Mouse (Mus musculus) liver, embryonic 13.5 days (tissue): ENCODE measurements at regions not wholly inside any gene's neighbourhood (a gene's known extent, or its start where the extent isn't known, plus 50 kb on each side); places are given as distances from the start of the nearest gene placed in this dataset.

Experiments
- ATAC-seq: fragments of 200-750 bp; cut with Nextera tagmentation; 2 replicates; pipeline ENCODE4 v1.8.0; 2017; ENCODE audit warnings: low read depth, mild to moderate bottlenecking, moderate number of reproducible peaks, moderate library complexity
- DNase-seq: peaks from one replicate; pipeline ENCODE4 v3.0.0; 2022
- H3K27ac ChIP-seq: fragments of 300-500 bp; sonication (generic); 2 replicates; pipeline ENCODE4 v1.5.1; 2015; ENCODE audit warnings: moderate library complexity, mild to moderate bottlenecking, inconsistent platforms
- H3K27me3 ChIP-seq: fragments of 300-500 bp; sonication (generic); 2 replicates; pipeline ENCODE4 v1.6.1; 2015; ENCODE audit warnings: mild to moderate bottlenecking, inconsistent platforms
- H3K36me3 ChIP-seq: fragments of 300-500 bp; sonication (generic); 2 replicates; pipeline ENCODE4 v1.6.1; 2015; ENCODE audit warnings: mild to moderate bottlenecking, inconsistent platforms
- H3K4me1 ChIP-seq: fragments of 300-500 bp; sonication (generic); replicated peaks from 2 replicates; pipeline ENCODE4 v1.6.1; 2015; ENCODE audit warnings: inconsistent platforms
- H3K4me2 ChIP-seq: fragments of 300-500 bp; sonication (generic); 2 replicates; pipeline ENCODE4 v1.6.1; 2015; ENCODE audit warnings: inconsistent platforms, mild to moderate bottlenecking, moderate library complexity
- H3K4me3 ChIP-seq: fragments of 300-500 bp; sonication (generic); replicated peaks from 2 replicates; pipeline ENCODE4 v1.5.1; 2015; ENCODE audit warnings: mild to moderate bottlenecking, inconsistent platforms
- H3K9ac ChIP-seq: fragments of 300-500 bp; sonication (generic); 2 replicates; pipeline ENCODE4 v1.6.1; 2015; ENCODE audit warnings: mild to moderate bottlenecking, inconsistent platforms
- H3K9me3 ChIP-seq: fragments of 300-500 bp; sonication (generic); replicated peaks from 2 replicates; pipeline ENCODE4 v1.6.1; 2016; ENCODE audit warnings: inconsistent platforms
- WGBS: fragments of 180-500 bp; shearing (Covaris S2); methylation state at CpG from one replicate; pipeline ENCODE4 v1.1.7; 2015; ENCODE audit not compliant: insufficient replicate concordance; 5-methylcytosine and 5-hydroxymethylcytosine counted together

GRCm38 (mm10) chr2:138123331-138123730 is 133.0 kb upstream of the Btbd3 start:
- ATAC-seq (no peak), DNase-seq (no peak)
- H3K27me3 ChIP-seq: no peaks in the 10 kb centered on the region
- no peak overlapping the region for H3K9ac ChIP-seq
- 64% methylated on average over 5 of the region's 5 CpGs for WGBS
- no peak overlapping the region for H3K4me2 ChIP-seq
- H3K36me3 ChIP-seq: no peaks in the 10 kb centered on the region
- no peak overlapping the region for H3K4me3 ChIP-seq
- H3K27ac ChIP-seq: no peak overlapping the region
- H3K9me3 ChIP-seq: no peaks in the 10 kb centered on the region
- no peaks in the 10 kb centered on the region for H3K4me1 ChIP-seq

GRCm38 (mm10) chr2:138120868-138121267 is 135.5 kb upstream of the Btbd3 start:
- Histone ChIP-seq H3K27ac (no peak overlapping the region), H3K4me3 (no peak overlapping the region), H3K9ac (no peak overlapping the region), H3K4me2 (no peak overlapping the region), H3K36me3 (no peaks in the 10 kb centered on the region), H3K27me3 (no peaks in the 10 kb centered on the region), H3K4me1 (no peaks in the 10 kb centered on the region), H3K9me3 (no peaks in the 10 kb centered on the region)
- ATAC-seq (no peak), DNase-seq (no peak)
- WGBS: 50% methylated on average over 1 of the region's 1 CpGs

GRCm38 (mm10) chr2:138120131-138120530 is 136.2 kb upstream of the Btbd3 start:
- Histone ChIP-seq H3K9ac (no peak overlapping the region), H3K9me3 (no peaks in the 10 kb centered on the region), H3K27ac (no peak overlapping the region), H3K27me3 (no peaks in the 10 kb centered on the region), H3K36me3 (no peaks in the 10 kb centered on the region), H3K4me3 (no peak overlapping the region), H3K4me2 (no peak overlapping the region), H3K4me1 (no peaks in the 10 kb centered on the region)
- DNase-seq (no peak), ATAC-seq (no peak)
- 58% methylated on average over 2 of the region's 2 CpGs for WGBS

GRCm38 (mm10) chr2:138099777-138100176 is 156.6 kb upstream of the Btbd3 start:
- Histone ChIP-seq H3K9ac (no peak overlapping the region), H3K9me3 (no peaks in the 10 kb centered on the region), H3K27ac (no peak overlapping the region), H3K4me2 (no peak overlapping the region), H3K4me1 (no peaks in the 10 kb centered on the region), H3K4me3 (no peak overlapping the region), H3K36me3 (no peaks in the 10 kb centered on the region), H3K27me3 (no peaks in the 10 kb centered on the region)
- DNase-seq (no peak), ATAC-seq (no peak)
- WGBS: 60% methylated on average over 2 of the region's 2 CpGs

- no peak overlapping the region for H3K4me3 ChIP-seq
- no peaks in the 10 kb centered on the region for H3K36me3 ChIP-seq
- ATAC-seq (no peak), DNase-seq (no peak)
- no peaks in the 10 kb centered on the region for H3K27me3 ChIP-seq
- H3K9ac ChIP-seq: no peak overlapping the region
- no peak overlapping the region for H3K27ac ChIP-seq
- H3K4me1 ChIP-seq: no peaks in the 10 kb centered on the region
- no peak overlapping the region for H3K4me2 ChIP-seq
- no peaks in the 10 kb centered on the region for H3K9me3 ChIP-seq
- 62% methylated on average over 6 of the region's 6 CpGs for WGBS
Measured at GRCm38 (mm10) chr2:138085390-138085789, 171.0 kb upstream of the Btbd3 start.

GRCm38 (mm10) chr2:138084564-138085283 is 171.6 kb upstream of the Btbd3 start:
- 76% methylated on average over 6 of the region's 6 CpGs for WGBS
- Histone ChIP-seq H3K36me3 (no peaks in the 10 kb centered on the region), H3K9me3 (no peaks in the 10 kb centered on the region), H3K27ac (no peak overlapping the region), H3K4me3 (no peak overlapping the region), H3K27me3 (no peaks in the 10 kb centered on the region), H3K9ac (no peak overlapping the region), H3K4me1 (no peaks in the 10 kb centered on the region), H3K4me2 (no peak overlapping the region)
- DNase-seq: no peak
- ATAC-seq: no peak

- no peaks in the 10 kb centered on the region for H3K9me3 ChIP-seq
- H3K27ac ChIP-seq: no peak overlapping the region
- H3K4me2 ChIP-seq: no peak overlapping the region
- no peak for ATAC-seq
- 80% methylated on average over 6 of the region's 6 CpGs for WGBS
- H3K4me1 ChIP-seq: no peaks in the 10 kb centered on the region
- H3K27me3 ChIP-seq: no peaks in the 10 kb centered on the region
- no peak overlapping the region for H3K9ac ChIP-seq
- no peak overlapping the region for H3K4me3 ChIP-seq
- DNase-seq: no peak
- no peaks in the 10 kb centered on the region for H3K36me3 ChIP-seq
Measured at GRCm38 (mm10) chr2:138074020-138074613, 182.2 kb upstream of the Btbd3 start.

- H3K9ac ChIP-seq: no peak overlapping the region
- no peaks in the 10 kb centered on the region for H3K4me1 ChIP-seq
- H3K27ac ChIP-seq: no peak overlapping the region
- no peak for DNase-seq
- no peaks in the 10 kb centered on the region for H3K9me3 ChIP-seq
- no peaks in the 10 kb centered on the region for H3K27me3 ChIP-seq
- no peak overlapping the region for H3K4me2 ChIP-seq
- no peak for ATAC-seq
- no peak overlapping the region for H3K4me3 ChIP-seq
- H3K36me3 ChIP-seq: no peaks in the 10 kb centered on the region
- 55% methylated on average over 6 of the region's 6 CpGs for WGBS
Measured at GRCm38 (mm10) chr2:138072165-138072728, 184.1 kb upstream of the Btbd3 start.

- H3K4me1 ChIP-seq: no peaks in the 10 kb centered on the region
- DNase-seq: no peak
- H3K4me2 ChIP-seq: no peak overlapping the region
- H3K9ac ChIP-seq: no peak overlapping the region
- no peaks in the 10 kb centered on the region for H3K36me3 ChIP-seq
- H3K27me3 ChIP-seq: no peaks in the 10 kb centered on the region
- 51% methylated on average over 4 of the region's 4 CpGs for WGBS
- no peaks in the 10 kb centered on the region for H3K9me3 ChIP-seq
- H3K27ac ChIP-seq: no peak overlapping the region
- ATAC-seq: no peak
- no peak overlapping the region for H3K4me3 ChIP-seq
Measured at GRCm38 (mm10) chr2:138053081-138053480, 203.3 kb upstream of the Btbd3 start.

- DNase-seq: no peak
- Histone ChIP-seq H3K27ac (no peak overlapping the region), H3K4me3 (no peak overlapping the region), H3K9me3 (no peaks in the 10 kb centered on the region), H3K36me3 (no peaks in the 10 kb centered on the region), H3K4me1 (no peaks in the 10 kb centered on the region), H3K9ac (no peak overlapping the region), H3K27me3 (no peaks in the 10 kb centered on the region), H3K4me2 (no peak overlapping the region)
- ATAC-seq: 0 out of 2 replicates have a peak, but pooled peaks have one; percentile 39
- WGBS: 54% methylated on average over 5 of the region's 5 CpGs
Measured at GRCm38 (mm10) chr2:138048341-138048740, 208.0 kb upstream of the Btbd3 start.

- no peaks in the 10 kb centered on the region for H3K36me3 ChIP-seq
- no peak overlapping the region for H3K27ac ChIP-seq
- H3K27me3 ChIP-seq: no peaks in the 10 kb centered on the region
- H3K4me1 ChIP-seq: no peaks in the 10 kb centered on the region
- no peak overlapping the region for H3K9ac ChIP-seq
- no peak overlapping the region for H3K4me2 ChIP-seq
- DNase-seq (no peak), ATAC-seq (no peak)
- WGBS: 44% methylated on average over 11 of the region's 11 CpGs
- no peaks in the 10 kb centered on the region for H3K9me3 ChIP-seq
- H3K4me3 ChIP-seq: no peak overlapping the region
Measured at GRCm38 (mm10) chr2:138047781-138048201, 208.6 kb upstream of the Btbd3 start.

GRCm38 (mm10) chr2:138047361-138047760 is 209.0 kb upstream of the Btbd3 start:
- ATAC-seq (no peak), DNase-seq (no peak)
- H3K27ac ChIP-seq: no peak overlapping the region
- no peak overlapping the region for H3K9ac ChIP-seq
- no peaks in the 10 kb centered on the region for H3K9me3 ChIP-seq
- H3K27me3 ChIP-seq: no peaks in the 10 kb centered on the region
- no peaks in the 10 kb centered on the region for H3K36me3 ChIP-seq
- H3K4me3 ChIP-seq: no peak overlapping the region
- no peak overlapping the region for H3K4me2 ChIP-seq
- H3K4me1 ChIP-seq: no peaks in the 10 kb centered on the region
- WGBS: 62% methylated on average over 10 of the region's 10 CpGs
